Mouse (Mus musculus) liver, embryonic 14.5 days (tissue): ENCODE results near the gene Larp1b. TPM values are rescaled to one million over a fixed set of nuclear protein-coding genes. Genes with fewer than 3 reads are reported as not detected.

Experiments used
- ATAC-seq: fragments of 200-750 bp; cut with Nextera tagmentation; 2 replicates; pipeline ENCODE4 v1.8.0; 2017; ENCODE audit warnings: moderate number of reproducible peaks, mild to moderate bottlenecking, moderate library complexity; ENCODE audit not compliant: insufficient read depth
- DNase-seq, 3 experiments: peaks; one replicate each; pipeline ENCODE4 v3.0.0-alpha.2; 2012 to 2013; ENCODE audit warnings: low read depth in 3 of 3, low spot score in 3 of 3
- H3K27ac ChIP-seq: fragments of 300-500 bp; sonication (generic); 2 replicates; pipeline ENCODE4 v1.5.1; 2014; ENCODE audit warnings: moderate library complexity, mild to moderate bottlenecking, control low read depth, inconsistent platforms
- H3K27me3 ChIP-seq: fragments of 300-500 bp; sonication (generic); 2 replicates; pipeline ENCODE4 v1.6.1; 2014; ENCODE audit warnings: mild to moderate bottlenecking, low read length, moderate library complexity; ENCODE audit not compliant: control insufficient read depth, insufficient read depth
- H3K36me3 ChIP-seq: fragments of 300-500 bp; sonication (generic); replicated peaks from 2 replicates; pipeline ENCODE4 v1.6.1; 2014; ENCODE audit warnings: low read depth; ENCODE audit not compliant: control insufficient read depth, insufficient read depth
- H3K4me1 ChIP-seq, 2 experiments: fragments of 200-500 bp in 1 of 2; fragments of 300-500 bp in 1 of 2; sonication (generic) in 1 of 2; replicated peaks; 2 replicates each; pipeline ENCODE4 v1.6.1; 2012 to 2014; ENCODE audit warnings: antibody characterized with exemption in 1 of 2, inconsistent platforms in 1 of 2, low read length in 1 of 2; ENCODE audit not compliant: control insufficient read depth in 2 of 2, insufficient read depth in 2 of 2
- H3K4me2 ChIP-seq: fragments of 300-500 bp; sonication (generic); 2 replicates; pipeline ENCODE4 v1.6.1; 2014; ENCODE audit warnings: low read depth, mild to moderate bottlenecking, control low read depth, moderate library complexity
- H3K4me3 ChIP-seq, 2 experiments: fragments of 200-500 bp in 1 of 2; fragments of 300-500 bp in 1 of 2; sonication (generic) in 1 of 2; 2 replicates each; pipeline ENCODE4 v1.5.1; 2012 to 2014; ENCODE audit warnings: low read depth in 2 of 2, low read length in 2 of 2, mild to moderate bottlenecking in 2 of 2, control low read depth in 1 of 2, inconsistent platforms in 1 of 2, moderate library complexity in 1 of 2; ENCODE audit not compliant: insufficient read depth in 1 of 2
- H3K9ac ChIP-seq: fragments of 300-500 bp; sonication (generic); replicated peaks from 2 replicates; pipeline ENCODE4 v1.6.1; 2014; ENCODE audit warnings: mild to moderate bottlenecking, control low read depth, moderate library complexity
- H3K9me3 ChIP-seq: fragments of 300-500 bp; sonication (generic); 2 replicates; pipeline ENCODE4 v1.6.1; 2016; ENCODE audit warnings: low read length, mixed read lengths; ENCODE audit not compliant: control insufficient read depth
- CTCF ChIP-seq: IDR thresholded peaks from 2 replicates; pipeline ENCODE4 v1.5.1; 2016; ENCODE audit warnings: antibody characterized with exemption, low read depth, control low read depth
- EP300 ChIP-seq: IDR thresholded peaks from 2 replicates; pipeline ENCODE4 v1.6.1; 2016; ENCODE audit warnings: antibody characterized with exemption, low read depth
- WGBS: fragments of 180-500 bp; shearing (Covaris S2); extraction: QIAGEN DNeasy Blood & Tissue Kit; methylation state at CpG from one replicate; pipeline ENCODE4 v1.1.7; 2014; ENCODE audit not compliant: insufficient replicate concordance; 5-methylcytosine and 5-hydroxymethylcytosine counted together
- polyA plus RNA-seq, 2 experiments: library from polyadenylated mRNA; depleted of rRNA in 1 of 2; stranded (reverse) in 1 of 2; unstranded in 1 of 2; fragments of >200 nt; fragmentation: Nextera tagmentation in 1 of 2; extraction: Ambion mirVana in 1 of 2; gene quantifications; 2 replicates each; pipeline versions ENCODE4 v1.2.1 to v1.2.3; 2012 to 2014

Gene Larp1b
- polyA plus RNA-seq, 2 experiments = 7.5 to 9.0 TPM

DNA sequence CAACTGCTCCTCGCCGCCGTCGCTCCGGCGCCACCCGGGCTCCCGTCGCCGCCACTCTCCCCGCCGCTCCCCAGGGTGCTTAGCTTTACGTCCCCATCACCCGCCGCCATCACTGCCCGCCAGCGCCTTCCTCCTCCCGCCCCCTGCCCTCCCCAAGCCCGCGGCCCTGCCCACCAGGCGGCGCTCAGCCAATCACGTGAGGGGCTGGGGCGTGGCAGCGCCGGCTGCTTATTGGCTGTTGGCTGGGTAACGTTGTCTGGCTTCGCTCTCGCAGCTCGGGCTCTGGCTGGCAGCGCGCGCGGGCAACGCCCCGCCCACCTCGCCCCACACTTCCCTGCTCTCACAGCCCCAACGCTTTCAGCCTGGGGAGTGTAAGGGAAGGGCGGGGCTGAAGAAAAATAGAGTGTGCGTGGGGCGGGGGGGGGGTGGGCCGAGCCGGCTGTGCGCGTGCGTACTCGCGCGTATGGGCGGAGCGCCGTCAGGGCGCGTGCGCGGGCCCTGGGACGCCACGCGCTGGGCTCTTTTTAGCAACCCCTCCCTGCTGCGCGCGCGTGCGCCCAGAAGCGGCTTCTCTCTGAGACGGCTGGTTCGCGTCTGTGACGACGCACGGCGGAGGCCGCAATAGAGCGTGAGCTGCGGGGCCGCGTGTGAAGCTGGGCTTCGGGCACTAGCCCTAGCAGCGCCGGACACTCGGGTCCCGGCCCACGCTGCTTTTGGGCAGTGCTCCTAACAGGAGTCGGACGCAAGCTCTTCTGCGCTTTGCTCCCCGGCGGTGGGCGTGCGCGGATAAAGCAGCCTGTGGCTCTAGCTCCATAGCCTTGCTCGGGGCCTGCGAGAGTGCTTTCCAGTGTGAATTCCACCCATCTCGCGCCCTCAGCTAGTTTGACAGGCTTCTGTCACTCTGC, 133.5 kb downstream of the Larp1b start, which contains the start of gene Pgrmc2:
Pgrmc2 (minus strand) TSS at position 162 of the 905 bp plus-strand sequence.
- Histone ChIP-seq H3K36me3 (no peaks in the 10 kb centered on the region), H3K4me3 (peak within 1 kb of the TSS; percentile 69 to 91), H3K4me1 (peaks cover 7 to 19% of the 10 kb centered on the region in 2 experiments), H3K27me3 (no peaks in the 10 kb centered on the region), H3K9ac (peak within 1 kb of the TSS; percentile 83), H3K27ac (peak within 1 kb of the TSS; percentile 78), H3K4me2 (peak within 1 kb of the TSS; percentile 84), H3K9me3 (no peaks in the 10 kb centered on the region)
- TF ChIP-seq EP300 (no peak), CTCF (peak; percentile 57)
- DNase-seq (peak; percentile 94 to 97 (median 95)), ATAC-seq (peak; percentile 96)
- WGBS = under 1% methylated on average over 94 of the region's 95 CpGs

DNA sequence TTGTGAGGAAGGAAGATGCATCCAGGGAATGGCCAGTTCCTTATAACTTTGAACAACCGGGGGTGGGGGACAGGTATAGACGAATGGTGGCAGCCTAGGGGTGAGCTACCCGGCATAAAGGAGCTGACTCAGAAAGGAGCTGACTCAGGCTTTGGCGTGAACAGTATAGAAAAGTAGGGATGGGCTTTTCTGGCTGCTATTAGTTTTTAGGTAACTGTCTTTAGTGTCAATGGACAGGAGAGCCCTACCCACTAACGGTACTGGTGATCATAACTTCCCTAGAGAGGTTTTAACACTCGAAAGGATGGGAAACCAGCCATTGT, 134.1 kb downstream of the Larp1b start:
- H3K4me1 ChIP-seq = peaks cover 7 to 19% of the 10 kb centered on the region in 2 experiments
- H3K27ac ChIP-seq = peak overlapping the region; percentile 78
- WGBS = under 1% methylated on average over 6 of the region's 6 CpGs
- H3K9me3 ChIP-seq = no peaks in the 10 kb centered on the region
- H3K4me3 ChIP-seq = peak overlapping the region; percentile 54 to 91
- peak in 1 of 3 experiments; percentile 19 for DNase-seq
- H3K9ac ChIP-seq = peak overlapping the region; percentile 78
- H3K27me3 ChIP-seq = no peaks in the 10 kb centered on the region
- TF ChIP-seq CTCF = no peak
- TF ChIP-seq EP300 = no peak
- peak overlapping the region; percentile 84 for H3K4me2 ChIP-seq
- H3K36me3 ChIP-seq = no peaks in the 10 kb centered on the region
- peak; percentile 10 for ATAC-seq

DNA sequence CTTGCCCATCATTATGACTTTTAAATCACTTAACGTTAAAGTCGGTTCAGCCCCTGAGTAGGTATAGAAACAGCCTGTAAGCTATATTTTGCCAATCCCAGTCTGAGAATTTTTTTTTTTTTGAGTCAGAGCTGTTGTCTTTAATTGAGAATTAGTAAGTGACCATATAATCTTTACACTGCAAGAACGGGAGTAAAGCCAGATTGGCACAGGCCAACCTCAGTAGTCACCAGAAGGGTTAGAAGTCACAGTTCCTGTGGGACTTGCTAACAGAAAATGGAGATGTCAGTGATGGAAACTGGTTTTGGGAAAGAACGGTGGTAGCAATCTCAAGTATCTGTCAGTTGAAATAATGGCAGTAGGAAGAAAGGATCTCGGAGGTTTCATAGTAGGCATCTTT, 134.8 kb downstream of the Larp1b start:
- peak overlapping the region in 1 of 2 experiments; percentile 91; a peak in 1 of 4 replicates for H3K4me3 ChIP-seq
- no peak for TF ChIP-seq EP300
- TF ChIP-seq CTCF = no peak
- H3K4me1 ChIP-seq = peaks cover 7 to 19% of the 10 kb centered on the region in 2 experiments
- no peak for DNase-seq
- ATAC-seq = no peak
- WGBS = 83% methylated on average over 5 of the region's 5 CpGs
- H3K36me3 ChIP-seq = no peaks in the 10 kb centered on the region
- no peaks in the 10 kb centered on the region for H3K9me3 ChIP-seq
- H3K4me2 ChIP-seq = peak overlapping the region; percentile 84
- peak overlapping the region; percentile 27; the same call in 1 of the 2 replicates for H3K9ac ChIP-seq
- H3K27ac ChIP-seq = no peak overlapping the region
- H3K27me3 ChIP-seq = no peaks in the 10 kb centered on the region

DNA sequence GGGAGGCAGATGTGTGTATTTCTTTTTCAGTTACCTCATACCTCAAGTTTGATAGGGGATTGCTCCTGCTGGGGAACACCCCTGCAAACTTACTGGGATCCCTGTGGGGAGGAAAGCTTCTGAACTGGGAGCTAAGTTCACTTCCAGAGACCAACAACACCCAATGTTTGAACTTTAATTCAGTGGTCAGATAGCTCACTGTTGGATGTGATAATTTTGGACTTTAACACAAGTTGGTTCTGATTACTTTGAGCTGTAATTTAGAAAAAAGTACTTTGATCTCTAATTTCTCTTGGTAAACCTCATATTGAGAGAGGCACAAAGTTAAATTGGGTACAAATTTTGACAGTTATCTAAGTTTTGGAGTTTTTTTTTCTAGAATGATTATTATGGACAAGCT, 137.4 kb downstream of the Larp1b start:
- TF ChIP-seq CTCF (no peak), EP300 (no peak)
- Histone ChIP-seq H3K36me3 (no peaks in the 10 kb centered on the region), H3K9me3 (no peaks in the 10 kb centered on the region), H3K27ac (no peak overlapping the region), H3K9ac (no peak overlapping the region), H3K4me2 (no peak overlapping the region), H3K27me3 (no peaks in the 10 kb centered on the region), H3K4me1 (peaks cover 4 to 11% of the 10 kb centered on the region in 2 experiments), H3K4me3 (no peak overlapping the region)
- DNase-seq (no peak), ATAC-seq (no peak)

Other genes with a start within 250 kb of the Larp1b start
- gene Slc25a31, start 241.0 kb upstream of the Larp1b start, polyA plus RNA-seq (2012; rRNA removed) = 0.03 and 0.08 TPM in 2 replicates
- 0.19 and 0.20 TPM in 2 replicates for gene Slc25a31, start 241.0 kb upstream of the Larp1b start, polyA plus RNA-seq (2014; fragmentation: Nextera tagmentation; extraction: Ambion mirVana)
- gene Hspa4l, start 205.3 kb upstream of the Larp1b start, polyA plus RNA-seq (2012; rRNA removed) = 2.4 and 4.3 TPM in 2 replicates
- gene Hspa4l, start 205.3 kb upstream of the Larp1b start, polyA plus RNA-seq (2014; fragmentation: Nextera tagmentation; extraction: Ambion mirVana) = 15.7 and 18.4 TPM in 2 replicates
- gene Plk4, start 149.8 kb upstream of the Larp1b start, polyA plus RNA-seq (2012; rRNA removed) = 16.6 and 22.1 TPM in 2 replicates
- gene Plk4, start 149.8 kb upstream of the Larp1b start, polyA plus RNA-seq (2014; fragmentation: Nextera tagmentation; extraction: Ambion mirVana) = 36.7 and 38.3 TPM in 2 replicates
- 1.7 and 2.5 TPM in 2 replicates for gene Mfsd8, start 102.9 kb upstream of the Larp1b start, polyA plus RNA-seq (2012; rRNA removed)
- gene Mfsd8, start 102.9 kb upstream of the Larp1b start, polyA plus RNA-seq (2014; fragmentation: Nextera tagmentation; extraction: Ambion mirVana) = 3.7 and 4.3 TPM in 2 replicates
- gene Abhd18, start 102.9 kb upstream of the Larp1b start, polyA plus RNA-seq (2012; rRNA removed) = 1.5 and 2.1 TPM in 2 replicates
- gene Abhd18, start 102.9 kb upstream of the Larp1b start, polyA plus RNA-seq (2014; fragmentation: Nextera tagmentation; extraction: Ambion mirVana) = 2.2 and 2.4 TPM in 2 replicates
- gene 1700034I23Rik, start 47.3 kb upstream of the Larp1b start, polyA plus RNA-seq (2012; rRNA removed) = not detected in 2 replicates
- gene 1700034I23Rik, start 47.3 kb upstream of the Larp1b start, polyA plus RNA-seq (2014; fragmentation: Nextera tagmentation; extraction: Ambion mirVana) = 0.05 TPM in 1 of 2 replicates, not detected in the other
- gene Pgrmc2, start 133.2 kb downstream of the Larp1b start, polyA plus RNA-seq (2012; rRNA removed) = 7.8 and 12.9 TPM in 2 replicates
- gene Pgrmc2, start 133.2 kb downstream of the Larp1b start, polyA plus RNA-seq (2014; fragmentation: Nextera tagmentation; extraction: Ambion mirVana) = 11.5 and 13.0 TPM in 2 replicates